Mouse (Mus musculus): ENCODE measurements around the gene Ccdc120.
A peak's percentile ranks its signal among the peaks of the same experiment; 100 is the strongest.
"Not testable (repeated sequence)": the region's sequence is repeated elsewhere in the genome, so short reads cannot be mapped to it uniquely, and the experiment has no call there.

The Ccdc120 gene

DNA sequence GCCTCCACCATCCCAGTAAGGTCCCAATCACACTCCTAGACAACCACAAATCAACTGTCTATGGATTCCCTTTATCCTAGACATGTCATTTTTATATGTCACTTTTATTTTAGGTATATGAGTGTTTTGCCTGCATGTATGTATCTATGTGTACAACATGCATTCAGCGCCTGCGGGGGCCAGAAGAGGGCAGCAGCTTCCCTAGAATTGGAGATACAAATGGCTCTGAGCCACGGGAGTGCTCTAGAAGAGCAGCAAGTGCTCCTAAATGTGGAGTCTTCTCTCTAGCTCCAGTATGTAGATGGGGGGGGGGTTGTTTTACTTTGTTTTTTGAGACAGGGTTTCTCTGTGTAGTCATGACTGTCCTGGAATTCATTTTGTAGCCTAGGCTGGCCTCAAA is 2.9 kb upstream of the Ccdc120 start:
- peak; percentile 50 for DNase-seq (ENCODE audit: low read depth, low spot score)

- no peak for DNase-seq (ENCODE audit: low read depth, low spot score)
These were observed 5.3 kb downstream of the Ccdc120 start for GRCm38 (mm10) chrX:7745429-7745828.

- no peak for DNase-seq (ENCODE audit: low read depth, low spot score)
These were observed 5.8 kb downstream of the Ccdc120 start for GRCm38 (mm10) chrX:7744940-7745339.

GRCm38 (mm10) chrX:7743470-7743869 is 7.2 kb downstream of the Ccdc120 start:
- peak; percentile 55 for DNase-seq (ENCODE audit: low read depth, low spot score)

DNA sequence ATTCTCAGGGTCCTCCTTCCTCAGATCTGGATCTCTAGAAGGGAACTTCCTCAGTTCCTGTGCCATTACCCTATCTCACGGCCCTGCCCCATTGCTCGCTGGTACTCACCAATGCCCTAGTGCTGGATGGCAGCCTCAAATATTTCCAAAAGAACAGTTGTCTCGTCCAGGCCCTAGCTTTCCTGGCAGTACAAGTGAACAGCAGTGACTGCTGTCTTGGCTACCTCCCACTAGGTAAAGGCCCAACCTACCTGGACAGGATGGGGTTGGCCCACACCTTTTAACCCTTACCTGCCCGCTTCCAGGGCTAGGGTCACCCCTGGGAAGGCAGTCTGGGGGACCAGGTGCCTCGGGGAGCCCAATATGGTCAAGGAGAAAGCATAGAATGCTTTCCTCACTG is 9.6 kb downstream of the Ccdc120 start:
- DNase-seq (ENCODE audit: low read depth, low spot score): peak; percentile 67

- DNase-seq (ENCODE audit: low read depth, low spot score): no peak
These were observed 10.5 kb downstream of the Ccdc120 start for GRCm38 (mm10) chrX:7740082-7740819.

- peak; percentile 94 for DNase-seq (ENCODE audit: low read depth, low spot score)
These were observed 11.2 kb downstream of the Ccdc120 start for GRCm38 (mm10) chrX:7739336-7740081.

DNA sequence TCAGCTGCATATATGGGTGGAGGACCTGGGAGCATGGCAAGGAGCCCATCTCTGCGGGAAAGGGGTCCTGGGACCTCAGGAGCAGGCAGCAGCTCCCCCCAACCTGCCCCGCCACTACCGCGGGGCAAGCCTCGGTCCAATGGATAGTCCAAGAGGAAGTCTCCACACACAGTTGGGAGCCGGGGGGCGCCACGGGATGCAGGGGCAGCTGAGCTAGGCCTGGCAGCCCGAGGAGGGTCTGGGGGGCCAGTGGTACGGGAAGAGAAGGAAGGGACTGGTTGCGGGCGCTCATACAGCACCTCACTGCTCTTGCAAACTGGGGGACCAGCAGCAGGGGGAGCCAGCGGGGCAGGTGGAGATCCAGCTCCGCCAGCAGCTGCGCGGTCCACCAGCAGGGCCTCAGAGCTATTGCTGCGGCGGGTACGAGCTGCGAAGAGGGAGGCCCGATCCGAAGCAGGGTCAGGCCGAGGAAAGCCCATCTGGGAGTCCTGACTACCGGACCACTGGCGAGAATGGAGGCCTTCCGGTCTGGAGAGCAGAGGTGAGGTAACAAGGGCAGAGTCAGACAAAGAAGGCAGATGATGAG is 17.0 kb downstream of the Ccdc120 start:
- peak; percentile 58 for DNase-seq (ENCODE audit: low read depth, low spot score)

GRCm38 (mm10) chrX:7728922-7729265 is 21.8 kb downstream of the Ccdc120 start:
- DNase-seq (ENCODE audit: low read depth, low spot score): peak; percentile 26

- peak; percentile 96 for DNase-seq (ENCODE audit: low read depth, low spot score)
These were observed 22.3 kb downstream of the Ccdc120 start, which contains the start of gene Praf2 for GRCm38 (mm10) chrX:7728215-7728921. Praf2 (plus strand) TSS chrX:7728439.

DNA sequence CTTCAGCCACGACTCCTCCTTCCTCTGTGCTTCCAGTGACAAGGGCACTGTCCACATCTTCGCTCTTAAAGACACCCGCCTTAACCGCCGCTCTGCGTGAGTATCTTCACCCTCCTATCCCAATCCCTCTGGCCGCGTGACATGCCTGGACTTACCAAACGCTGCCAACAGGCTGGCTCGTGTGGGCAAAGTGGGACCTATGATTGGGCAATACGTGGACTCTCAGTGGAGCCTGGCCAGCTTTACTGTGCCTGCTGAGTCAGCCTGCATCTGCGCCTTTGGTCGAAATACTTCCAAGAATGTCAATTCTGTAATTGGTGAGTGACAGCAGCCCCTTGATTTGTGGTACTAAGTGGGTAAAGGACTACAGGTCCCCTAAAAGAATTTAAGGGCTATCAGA is 23.5 kb downstream of the Ccdc120 start:
- no peak for DNase-seq (ENCODE audit: low read depth, low spot score)

- DNase-seq (ENCODE audit: low read depth, low spot score): no peak
These were observed 24.9 kb downstream of the Ccdc120 start for GRCm38 (mm10) chrX:7725841-7726240.

GRCm38 (mm10) chrX:7724135-7724534 is 26.6 kb downstream of the Ccdc120 start:
- DNase-seq (ENCODE audit: low read depth, low spot score): no peak

DNA sequence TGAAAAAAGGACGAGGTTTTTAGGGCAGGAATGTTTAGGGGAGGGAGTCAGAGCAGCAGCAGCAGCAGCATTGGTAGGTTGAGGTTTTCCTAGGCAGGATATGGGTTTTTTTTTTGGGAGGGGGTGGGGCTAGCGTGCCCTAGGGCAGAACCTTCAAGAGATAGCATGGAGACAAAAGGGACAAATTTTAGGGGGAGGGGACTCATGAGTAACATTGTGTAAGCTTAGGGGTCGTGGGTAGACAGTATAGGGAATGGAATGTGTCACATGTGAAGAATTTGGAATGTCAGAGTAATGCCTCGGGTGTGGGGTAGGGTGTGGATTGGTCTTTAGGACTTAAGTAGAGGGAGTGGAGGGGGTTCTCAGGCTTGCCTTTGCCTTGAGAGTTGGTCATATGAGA is 28.0 kb downstream of the Ccdc120 start:
- DNase-seq (ENCODE audit: low read depth, low spot score): no peak

DNA sequence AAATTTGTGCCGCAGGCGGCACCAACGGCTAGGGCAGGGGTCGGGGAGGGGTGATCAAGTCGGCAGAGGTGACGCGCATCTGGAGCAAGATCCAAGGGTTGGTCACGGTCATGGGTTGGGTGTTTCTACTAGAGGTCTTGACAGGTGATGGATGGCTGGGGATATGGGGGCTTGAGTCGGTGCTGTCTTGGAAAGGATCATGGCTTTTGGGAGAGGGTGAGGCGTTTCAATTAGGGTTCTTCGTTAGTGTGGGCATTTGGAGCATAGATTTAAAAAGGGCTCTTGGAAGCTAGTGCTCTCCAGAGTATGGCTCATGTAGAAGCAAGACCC is 28.5 kb downstream of the Ccdc120 start:
- no peak for DNase-seq (ENCODE audit: low read depth, low spot score)

GRCm38 (mm10) chrX:7721514-7722281 is 29.0 kb downstream of the Ccdc120 start, which contains the start of gene Gm45208:
Gm45208 (plus strand) TSS chrX:7722245.
- DNase-seq (ENCODE audit: low read depth, low spot score): peak; percentile 92

- DNase-seq (ENCODE audit: low read depth, low spot score): not testable (repeated sequence)
These were observed 34.6 kb downstream of the Ccdc120 start for GRCm38 (mm10) chrX:7716058-7716457.

DNA sequence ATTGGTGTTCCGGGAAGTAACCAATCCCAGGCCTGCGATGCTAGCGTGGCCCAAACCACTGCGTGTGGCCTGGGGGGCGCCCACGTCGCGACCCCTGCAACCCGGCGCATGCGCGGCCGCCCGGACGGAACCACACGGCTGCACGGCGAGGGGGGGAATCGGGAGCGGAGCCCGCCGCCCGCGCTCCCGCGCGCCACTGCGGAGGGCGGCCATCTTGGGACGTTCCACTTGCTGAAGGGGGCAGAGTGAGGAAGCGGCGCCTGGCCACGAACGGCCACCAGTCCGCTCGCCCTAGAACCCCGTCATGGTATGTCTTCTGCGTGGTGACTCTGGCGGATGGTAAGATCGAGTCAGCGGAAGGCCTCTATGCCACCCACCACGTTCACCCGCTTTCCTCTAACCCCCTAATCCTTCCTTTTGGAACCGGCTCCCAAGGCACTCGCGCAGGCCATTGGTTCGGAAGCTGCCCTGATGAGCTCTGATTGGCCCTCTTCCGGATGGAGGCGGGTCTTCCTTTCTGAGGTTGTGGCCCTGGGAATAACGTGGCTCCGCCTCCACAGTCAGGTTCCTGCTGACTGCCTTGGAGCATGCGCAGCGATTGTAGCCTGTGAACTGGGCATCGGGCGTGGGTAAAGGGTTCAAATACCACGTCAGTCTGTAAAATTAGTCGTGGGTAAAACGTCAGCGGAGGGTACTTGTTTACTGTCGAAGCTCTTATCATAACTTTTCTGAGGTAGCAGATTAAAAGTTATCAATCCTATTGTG is 36.4 kb downstream of the Ccdc120 start, which contains the start of gene Wdr45:
TSS of gene Wdr45 (plus strand) at position 199 of the 765 bp plus-strand sequence.
- peak; percentile 99 for DNase-seq (ENCODE audit: low read depth, low spot score)

DNA sequence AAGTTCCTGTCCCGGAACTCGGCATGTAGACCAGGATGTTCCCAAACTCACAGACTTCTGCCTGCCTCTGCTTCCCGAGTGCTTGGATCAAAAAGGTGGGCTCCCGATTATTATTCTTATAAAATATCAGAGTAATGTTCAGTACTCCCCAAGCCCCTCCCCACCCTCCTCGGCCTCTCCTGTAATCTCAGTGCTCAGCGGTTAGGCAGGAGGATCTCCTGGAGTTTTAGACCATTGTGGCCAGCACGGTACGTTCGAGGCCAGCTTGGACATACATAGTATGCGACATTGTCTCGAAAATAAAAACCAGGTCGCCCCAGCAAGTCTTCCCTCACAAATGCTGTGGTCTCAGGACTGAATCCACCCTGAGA is 37.0 kb downstream of the Ccdc120 start:
- DNase-seq (ENCODE audit: low read depth, low spot score): not testable (repeated sequence)

- DNase-seq (ENCODE audit: low read depth, low spot score): peak; percentile 99
These were observed 53.7 kb downstream of the Ccdc120 start, which contains the start of gene Gpkow for GRCm38 (mm10) chrX:7696954-7697381. Gpkow (plus strand) TSS chrX:7697131.

All from brain, adult 2 months (tissue).